8 mouse cellular contexts compared by ENCODE assay signal in genomic region chr4:93335118-93336003, GRCm38 (mm10). TPM values are rescaled to one million over a fixed set of nuclear protein-coding genes. Genes with fewer than 3 reads are reported as not detected.
DNase-seq lines count a peak whose midpoint lies in the region; ATAC-seq and TF ChIP-seq lines count a peak whose summit lies in the region.

Gene Tusc1 (minus strand): TSS chr4:93335511.

- peak; percentile 55 for DNase-seq in CD4-positive helper T cell, adult 2 months (ENCODE audit: low read depth, low spot score)
- peak; percentile 40 for DNase-seq in brain, embryonic 18.5 days (ENCODE audit: low read depth, low spot score)
- peak; percentile 92 for DNase-seq in kidney, postnatal 10 days
- DNase-seq in liver, embryonic 11.5 days (ENCODE audit: low spot score), result peak; percentile 82

- H3K36me3 ChIP-seq in erythroblast, embryonic 14.5 days (ENCODE audit: control insufficient read depth), result no peaks in the 10 kb centered on the region
- no peaks in the 10 kb centered on the region for H3K36me3 ChIP-seq in heart, embryonic 13.5 days
- H3K36me3 ChIP-seq in liver, embryonic 11.5 days (ENCODE audit: control insufficient read depth, insufficient read depth, low read length), result no peaks in the 10 kb centered on the region
- H3K36me3 ChIP-seq in myocyte (ENCODE audit: control insufficient read depth, insufficient read depth), result no peaks in the 10 kb centered on the region
- H3K36me3 ChIP-seq in stomach, embryonic 15.5 days, result no peaks in the 10 kb centered on the region

- TF ChIP-seq POLR2A in myocyte (IDR thresholded peaks at IDR 0.05; ENCODE audit: insufficient read length, low read depth), result peak; percentile 59

- no peaks in the 10 kb centered on the region for H3K79me2 ChIP-seq in myocyte (ENCODE audit: control insufficient read depth, insufficient read depth)

- H3ac ChIP-seq in myocyte (ENCODE audit: control insufficient read depth, insufficient read length), result peak within 1 kb of the TSS; percentile 92

- H3K9ac ChIP-seq in heart, embryonic 13.5 days, result peak within 1 kb of the TSS; percentile 94
- peak within 1 kb of the TSS; percentile 94 for H3K9ac ChIP-seq in liver, embryonic 11.5 days (ENCODE audit: low read depth, low read length)
- peak within 1 kb of the TSS; percentile 90 for H3K9ac ChIP-seq in stomach, embryonic 15.5 days

- ATAC-seq in heart, embryonic 13.5 days (ENCODE audit: extremely low read depth, insufficient number of reproducible peaks, low FRiP score, low TSS enrichment), result peak; percentile 78
- peak; percentile 88 for ATAC-seq in liver, embryonic 11.5 days (replicated peaks; ENCODE audit: low FRiP score)
- peak; percentile 90 for ATAC-seq in stomach, embryonic 15.5 days (ENCODE audit: insufficient read depth, low FRiP score, low read depth)

- under 1% methylated on average over 64 of the region's 97 CpGs for WGBS in heart, embryonic 13.5 days
- under 1% methylated on average over 73 of the region's 97 CpGs for WGBS in liver, embryonic 11.5 days
- WGBS in stomach, embryonic 15.5 days, result 1% methylated on average over 61 of the region's 97 CpGs

- H3K9me3 ChIP-seq in erythroblast, embryonic 14.5 days (ENCODE audit: control insufficient read depth, low read length), result no peaks in the 10 kb centered on the region
- H3K9me3 ChIP-seq in heart, embryonic 13.5 days, result no peaks in the 10 kb centered on the region
- H3K9me3 ChIP-seq in liver, embryonic 11.5 days (ENCODE audit: control insufficient read depth, low read length), result no peaks in the 10 kb centered on the region
- H3K9me3 ChIP-seq in stomach, embryonic 15.5 days, result no peaks in the 10 kb centered on the region

- H3K4me1 ChIP-seq in erythroblast, embryonic 14.5 days (ENCODE audit: control insufficient read depth), result peaks cover 43% of the 10 kb centered on the region
- peaks cover 6% of the 10 kb centered on the region; the same call in 1 of the 2 replicates for H3K4me1 ChIP-seq in heart, embryonic 13.5 days
- no peaks in the 10 kb centered on the region; the same call in 1 of the 2 replicates for H3K4me1 ChIP-seq in liver, embryonic 11.5 days (replicated peaks; ENCODE audit: control insufficient read depth, insufficient read depth, low read length)
- H3K4me1 ChIP-seq in stomach, embryonic 15.5 days, result no peaks in the 10 kb centered on the region

- peak within 1 kb of the TSS; percentile 93 for H3K4me2 ChIP-seq in heart, embryonic 13.5 days
- H3K4me2 ChIP-seq in liver, embryonic 11.5 days, result peak within 1 kb of the TSS; percentile 74
- peak within 1 kb of the TSS; percentile 68 for H3K4me2 ChIP-seq in myocyte (ENCODE audit: low read depth)
- peak within 1 kb of the TSS; percentile 91 for H3K4me2 ChIP-seq in stomach, embryonic 15.5 days

- H3K4me3 ChIP-seq in erythroblast, embryonic 14.5 days (replicated peaks), result peak within 1 kb of the TSS; percentile 93
- H3K4me3 ChIP-seq in heart, embryonic 13.5 days, result peak within 1 kb of the TSS; percentile 76
- peak within 1 kb of the TSS; percentile 69 for H3K4me3 ChIP-seq in liver, embryonic 11.5 days (ENCODE audit: low read depth, low read length)
- peak within 1 kb of the TSS; percentile 12 for H3K4me3 ChIP-seq in myocyte
- peak within 1 kb of the TSS; percentile 71 for H3K4me3 ChIP-seq in stomach, embryonic 15.5 days (replicated peaks)

- no peaks in the 10 kb centered on the region for H3K27me3 ChIP-seq in erythroblast, embryonic 14.5 days (ENCODE audit: control insufficient read depth)
- no peaks in the 10 kb centered on the region for H3K27me3 ChIP-seq in heart, embryonic 13.5 days (replicated peaks)
- H3K27me3 ChIP-seq in liver, embryonic 11.5 days (replicated peaks; ENCODE audit: control insufficient read depth, insufficient read depth, low read length), result no peaks in the 10 kb centered on the region
- H3K27me3 ChIP-seq in myocyte (ENCODE audit: control insufficient read depth, insufficient read depth, insufficient read length), result no peaks in the 10 kb centered on the region
- H3K27me3 ChIP-seq in stomach, embryonic 15.5 days (replicated peaks), result no peaks in the 10 kb centered on the region

- H3K27ac ChIP-seq in heart, embryonic 13.5 days (replicated peaks), result peak within 1 kb of the TSS; percentile 93
- H3K27ac ChIP-seq in liver, embryonic 11.5 days (ENCODE audit: low read depth, low read length), result peak within 1 kb of the TSS; percentile 90
- peak within 1 kb of the TSS; percentile 96 for H3K27ac ChIP-seq in stomach, embryonic 15.5 days

TF ChIP-seq in myocyte, 11 proteins besides CTCF, POLR2A, EP300 and RAD21:
- TF ChIP-seq TCF3 (IDR thresholded peaks at IDR 0.05; ENCODE audit: insufficient read length, low read depth) (peak; percentile 20), MYOG (IDR thresholded peaks at IDR 0.05; ENCODE audit: control insufficient read depth in 1 of 3, insufficient read depth in 1 of 3, insufficient read length in 2 of 3, low read depth in 2 of 3) (peak in 2 of 3 experiments; percentile 58 to 78), CEBPB (IDR thresholded peaks at IDR 0.05; ENCODE audit: insufficient read depth, poor library complexity, severe bottlenecking) (no peak), E2F4 (IDR thresholded peaks at IDR 0.05; ENCODE audit: insufficient read depth) (no peak), USF1 (IDR thresholded peaks at IDR 0.05; ENCODE audit: low read depth) (no peak), POLR2AphosphoS2 (IDR thresholded peaks at IDR 0.05; ENCODE audit: insufficient read length, low read depth) (peak; percentile 23), MYOD1 (IDR thresholded peaks at IDR 0.05; ENCODE audit: control insufficient read depth in 1 of 3, insufficient read length in 2 of 3, low read depth in 2 of 3) (peak in 2 of 3 experiments; percentile 53 to 80)

RNA-seq across cellular contexts. Expression of gene Tusc1, which starts in this region (rescaled TPM):
- polyA plus RNA-seq in erythroblast, embryonic 14.5 days (2012), result 6.3 and 7.2 TPM in 2 replicates
- 2.2 and 3.5 TPM in 2 replicates for polyA plus RNA-seq in heart, embryonic 13.5 days (2015; fragmentation: Nextera tagmentation; extraction: Ambion mirVana)
- 4.9 and 5.6 TPM in 2 replicates for polyA plus RNA-seq in liver, embryonic 11.5 days (2014; fragmentation: Nextera tagmentation; extraction: Ambion mirVana)
- polyA plus RNA-seq in myocyte (2012; fragmentation: generic; extraction: Trizol), result 6.6 TPM
- polyA plus RNA-seq in stomach, embryonic 15.5 days (2015; fragmentation: Nextera tagmentation; extraction: Ambion mirVana), result 6.6 and 7.2 TPM in 2 replicates

Comparison
In these comparisons a context has a peak if more than half of its experiments do, and no peak if none do; other contexts are left out.
1. Peak in every context shown above with its lines: DNase-seq, ATAC-seq, H3K4me3 ChIP-seq and H3K27ac ChIP-seq.
2. DNase-seq: peak in every context shown above with its lines; median percentile 92 in kidney, postnatal 10 days; 82 in liver, embryonic 11.5 days; 55 in CD4-positive helper T cell, adult 2 months; 40 in brain, embryonic 18.5 days.
3. H3K4me3 ChIP-seq: peak in every context shown above with its lines; median percentile 93 in erythroblast, embryonic 14.5 days; 76 in heart, embryonic 13.5 days; 71 in stomach, embryonic 15.5 days; 69 in liver, embryonic 11.5 days; 12 in myocyte.